Mouse (Mus musculus): ENCODE data around the gene Gm9817. TPM values are rescaled to one million over a fixed set of nuclear protein-coding genes. Genes with fewer than 3 reads are reported as not detected.

Gene Gm9817
- polyA plus RNA-seq, 1 experiment from 2014 or later: not detected

- no peak for ATAC-seq (ENCODE audit: insufficient number of reproducible peaks, low FRiP score, low TSS enrichment, low read depth)
- 77% methylated on average over 4 of the region's 4 CpGs for WGBS
- no peaks in the 10 kb centered on the region for H3K27me3 ChIP-seq (ENCODE audit: control insufficient read depth, insufficient read depth, low read length)
Observed at GRCm38 (mm10) chr13:45040195-45040594, 38.3 kb upstream of the Gm9817 start.

GRCm38 (mm10) chr13:45040741-45041140, 37.8 kb upstream of the Gm9817 start:
- Histone ChIP-seq H3K4me2 (ENCODE audit: low read depth, severe bottlenecking) (no peak overlapping the region), H3K27ac (replicated peaks; ENCODE audit: low read depth, low read length) (no peak overlapping the region), H3K9me3 (ENCODE audit: control insufficient read depth, low read length) (no peaks in the 10 kb centered on the region), H3K4me3 (ENCODE audit: low read depth, low read length) (no peak overlapping the region), H3K4me1 (ENCODE audit: control insufficient read depth, insufficient read depth, low read length) (peaks cover 6% of the 10 kb centered on the region), H3K27me3 (ENCODE audit: control insufficient read depth, insufficient read depth, low read length) (no peaks in the 10 kb centered on the region), H3K36me3 (ENCODE audit: control insufficient read depth, insufficient read depth, low read length) (no peaks in the 10 kb centered on the region), H3K9ac (ENCODE audit: low read length) (no peak overlapping the region)
- DNase-seq (ENCODE audit: low spot score) (no peak), ATAC-seq (ENCODE audit: insufficient number of reproducible peaks, low FRiP score, low TSS enrichment, low read depth) (no peak)
- WGBS: 77% methylated on average over 7 of the region's 7 CpGs

More at GRCm38 (mm10) chr13:45040195-45040594, 38.3 kb upstream of the Gm9817 start:
- no peak for DNase-seq (ENCODE audit: low spot score)
- no peak overlapping the region for H3K4me3 ChIP-seq (ENCODE audit: low read depth, low read length)
- H3K27ac ChIP-seq (replicated peaks; ENCODE audit: low read depth, low read length): no peak overlapping the region
- no peaks in the 10 kb centered on the region for H3K36me3 ChIP-seq (ENCODE audit: control insufficient read depth, insufficient read depth, low read length)
- peaks cover 9% of the 10 kb centered on the region for H3K4me1 ChIP-seq (ENCODE audit: control insufficient read depth, insufficient read depth, low read length)
- no peaks in the 10 kb centered on the region for H3K9me3 ChIP-seq (ENCODE audit: control insufficient read depth, low read length)
- no peak overlapping the region for H3K4me2 ChIP-seq (ENCODE audit: low read depth, severe bottlenecking)
- H3K9ac ChIP-seq (ENCODE audit: low read length): no peak overlapping the region

GRCm38 (mm10) chr13:45043466-45043865, 35.0 kb upstream of the Gm9817 start:
- DNase-seq (ENCODE audit: low spot score) (no peak), ATAC-seq (ENCODE audit: insufficient number of reproducible peaks, low FRiP score, low TSS enrichment, low read depth) (no peak)
- no peaks in the 10 kb centered on the region for H3K27me3 ChIP-seq (ENCODE audit: control insufficient read depth, insufficient read depth, low read length)
- H3K27ac ChIP-seq (replicated peaks; ENCODE audit: low read depth, low read length): no peak overlapping the region
- no peak overlapping the region for H3K9ac ChIP-seq (ENCODE audit: low read length)
- no peak overlapping the region for H3K4me3 ChIP-seq (ENCODE audit: low read depth, low read length)
- H3K4me2 ChIP-seq (ENCODE audit: low read depth, severe bottlenecking): no peak overlapping the region
- no peaks in the 10 kb centered on the region for H3K4me1 ChIP-seq (ENCODE audit: control insufficient read depth, insufficient read depth, low read length)
- 43% methylated on average over 3 of the region's 3 CpGs for WGBS
- H3K9me3 ChIP-seq (ENCODE audit: control insufficient read depth, low read length): no peaks in the 10 kb centered on the region
- no peaks in the 10 kb centered on the region for H3K36me3 ChIP-seq (ENCODE audit: control insufficient read depth, insufficient read depth, low read length)

GRCm38 (mm10) chr13:45049261-45050020, 29.1 kb upstream of the Gm9817 start:
- no peak overlapping the region for H3K4me3 ChIP-seq (ENCODE audit: low read depth, low read length)
- H3K27ac ChIP-seq (replicated peaks; ENCODE audit: low read depth, low read length): no peak overlapping the region
- no peaks in the 10 kb centered on the region for H3K9me3 ChIP-seq (ENCODE audit: control insufficient read depth, low read length)
- H3K9ac ChIP-seq (ENCODE audit: low read length): no peak overlapping the region
- H3K4me1 ChIP-seq (ENCODE audit: control insufficient read depth, insufficient read depth, low read length): no peaks in the 10 kb centered on the region
- DNase-seq (ENCODE audit: low spot score) (no peak), ATAC-seq (ENCODE audit: insufficient number of reproducible peaks, low FRiP score, low TSS enrichment, low read depth) (no peak)
- 89% methylated on average over 7 of the region's 7 CpGs for WGBS
- no peaks in the 10 kb centered on the region for H3K27me3 ChIP-seq (ENCODE audit: control insufficient read depth, insufficient read depth, low read length)
- H3K4me2 ChIP-seq (ENCODE audit: low read depth, severe bottlenecking): no peak overlapping the region
- no peaks in the 10 kb centered on the region for H3K36me3 ChIP-seq (ENCODE audit: control insufficient read depth, insufficient read depth, low read length)

- WGBS: 78% methylated on average over 7 of the region's 7 CpGs
- no peaks in the 10 kb centered on the region for H3K36me3 ChIP-seq (ENCODE audit: control insufficient read depth, insufficient read depth, low read length)
- no peak overlapping the region for H3K4me2 ChIP-seq (ENCODE audit: low read depth, severe bottlenecking)
- no peaks in the 10 kb centered on the region for H3K4me1 ChIP-seq (ENCODE audit: control insufficient read depth, insufficient read depth, low read length)
- ATAC-seq (ENCODE audit: insufficient number of reproducible peaks, low FRiP score, low TSS enrichment, low read depth) (no peak), DNase-seq (ENCODE audit: low spot score) (no peak)
- no peaks in the 10 kb centered on the region for H3K9me3 ChIP-seq (ENCODE audit: control insufficient read depth, low read length)
- H3K9ac ChIP-seq (ENCODE audit: low read length): no peak overlapping the region
- H3K4me3 ChIP-seq (ENCODE audit: low read depth, low read length): no peak overlapping the region
- H3K27me3 ChIP-seq (ENCODE audit: control insufficient read depth, insufficient read depth, low read length): no peaks in the 10 kb centered on the region
- no peak overlapping the region for H3K27ac ChIP-seq (replicated peaks; ENCODE audit: low read depth, low read length)
Observed at GRCm38 (mm10) chr13:45052805-45053204, 25.7 kb upstream of the Gm9817 start.

GRCm38 (mm10) chr13:45053843-45054242, 24.6 kb upstream of the Gm9817 start:
- no peak for ATAC-seq (ENCODE audit: insufficient number of reproducible peaks, low FRiP score, low TSS enrichment, low read depth)
- Histone ChIP-seq H3K27me3 (ENCODE audit: control insufficient read depth, insufficient read depth, low read length) (no peaks in the 10 kb centered on the region), H3K9me3 (ENCODE audit: control insufficient read depth, low read length) (no peaks in the 10 kb centered on the region), H3K36me3 (ENCODE audit: control insufficient read depth, insufficient read depth, low read length) (no peaks in the 10 kb centered on the region), H3K4me1 (ENCODE audit: control insufficient read depth, insufficient read depth, low read length) (no peaks in the 10 kb centered on the region), H3K27ac (replicated peaks; ENCODE audit: low read depth, low read length) (no peak overlapping the region), H3K4me3 (ENCODE audit: low read depth, low read length) (no peak overlapping the region), H3K9ac (ENCODE audit: low read length) (no peak overlapping the region), H3K4me2 (ENCODE audit: low read depth, severe bottlenecking) (no peak overlapping the region)
- DNase-seq (ENCODE audit: low spot score): no peak
- 93% methylated on average over 3 of the region's 3 CpGs for WGBS

- Histone ChIP-seq H3K27ac (replicated peaks; ENCODE audit: low read depth, low read length) (no peak overlapping the region), H3K4me2 (ENCODE audit: low read depth, severe bottlenecking) (no peak overlapping the region), H3K4me3 (ENCODE audit: low read depth, low read length) (no peak overlapping the region), H3K4me1 (ENCODE audit: control insufficient read depth, insufficient read depth, low read length) (no peaks in the 10 kb centered on the region), H3K36me3 (ENCODE audit: control insufficient read depth, insufficient read depth, low read length) (no peaks in the 10 kb centered on the region), H3K27me3 (ENCODE audit: control insufficient read depth, insufficient read depth, low read length) (no peaks in the 10 kb centered on the region), H3K9me3 (ENCODE audit: control insufficient read depth, low read length) (no peaks in the 10 kb centered on the region), H3K9ac (ENCODE audit: low read length) (no peak overlapping the region)
- no peak for ATAC-seq (ENCODE audit: insufficient number of reproducible peaks, low FRiP score, low TSS enrichment, low read depth)
- DNase-seq (ENCODE audit: low spot score): no peak
- WGBS: 88% methylated on average over 17 of the region's 17 CpGs
Observed at GRCm38 (mm10) chr13:45059206-45059605, 19.3 kb upstream of the Gm9817 start.

GRCm38 (mm10) chr13:45063146-45063545, 15.3 kb upstream of the Gm9817 start:
- Histone ChIP-seq H3K4me3 (ENCODE audit: low read depth, low read length) (no peak overlapping the region), H3K4me1 (ENCODE audit: control insufficient read depth, insufficient read depth, low read length) (no peaks in the 10 kb centered on the region), H3K36me3 (ENCODE audit: control insufficient read depth, insufficient read depth, low read length) (no peaks in the 10 kb centered on the region), H3K4me2 (ENCODE audit: low read depth, severe bottlenecking) (no peak overlapping the region), H3K27me3 (ENCODE audit: control insufficient read depth, insufficient read depth, low read length) (no peaks in the 10 kb centered on the region), H3K27ac (replicated peaks; ENCODE audit: low read depth, low read length) (no peak overlapping the region), H3K9me3 (ENCODE audit: control insufficient read depth, low read length) (no peaks in the 10 kb centered on the region), H3K9ac (ENCODE audit: low read length) (no peak overlapping the region)
- 84% methylated on average over 5 of the region's 5 CpGs for WGBS
- ATAC-seq (ENCODE audit: insufficient number of reproducible peaks, low FRiP score, low TSS enrichment, low read depth): no peak
- no peak for DNase-seq (ENCODE audit: low spot score)

GRCm38 (mm10) chr13:45064951-45065350, 13.5 kb upstream of the Gm9817 start:
- H3K36me3 ChIP-seq (ENCODE audit: control insufficient read depth, insufficient read depth, low read length): no peaks in the 10 kb centered on the region
- 89% methylated on average over 4 of the region's 4 CpGs for WGBS

More at GRCm38 (mm10) chr13:45064951-45065350, 13.5 kb upstream of the Gm9817 start:
- no peaks in the 10 kb centered on the region for H3K9me3 ChIP-seq (ENCODE audit: control insufficient read depth, low read length)
- no peak overlapping the region for H3K4me2 ChIP-seq (ENCODE audit: low read depth, severe bottlenecking)
- no peaks in the 10 kb centered on the region for H3K4me1 ChIP-seq (ENCODE audit: control insufficient read depth, insufficient read depth, low read length)
- H3K4me3 ChIP-seq (ENCODE audit: low read depth, low read length): no peak overlapping the region
- DNase-seq (ENCODE audit: low spot score) (no peak), ATAC-seq (ENCODE audit: insufficient number of reproducible peaks, low FRiP score, low TSS enrichment, low read depth) (no peak)
- no peak overlapping the region for H3K9ac ChIP-seq (ENCODE audit: low read length)
- H3K27ac ChIP-seq (replicated peaks; ENCODE audit: low read depth, low read length): no peak overlapping the region
- H3K27me3 ChIP-seq (ENCODE audit: control insufficient read depth, insufficient read depth, low read length): no peaks in the 10 kb centered on the region
